Mouse (Mus musculus): ENCODE results near the gene Nek10.

GRCm38 (mm10) chr14:14842734-14843530, 39.7 kb downstream of the Nek10 start:
- TF ChIP-seq CTCF (IDR thresholded peaks at IDR 0.05; ENCODE audit: extremely low read depth, insufficient read depth, insufficient read length, insufficient replicate concordance) (no peak), POLR2A (IDR thresholded peaks at IDR 0.05; ENCODE audit: low read depth, low read length) (no peak)
